Mouse (Mus musculus) hindbrain, embryonic 15.5 days (tissue): Measurements from ENCODE around the gene Atp10b. TPM values are rescaled to one million over a fixed set of nuclear protein-coding genes. Genes with fewer than 3 reads are reported as not detected.
"Not testable (repeated sequence)": the region's sequence is repeated elsewhere in the genome, so short reads cannot be mapped to it uniquely, and the experiment has no call there.

Experiments
- ATAC-seq: fragments of 200-750 bp; cut with Nextera tagmentation; 2 replicates; pipeline ENCODE4 v1.8.0; 2017; ENCODE audit warnings: low read depth, moderate number of reproducible peaks, moderate TSS enrichment; ENCODE audit not compliant: low FRiP score
- H3K27ac ChIP-seq: fragments of 300-500 bp; sonication (generic); replicated peaks from 2 replicates; pipeline ENCODE4 v1.5.1; 2015; ENCODE audit warnings: mild to moderate bottlenecking, inconsistent platforms
- H3K27me3 ChIP-seq: fragments of 300-500 bp; sonication (generic); 2 replicates; pipeline ENCODE4 v1.6.1; 2015; ENCODE audit warnings: control low read depth, inconsistent platforms
- H3K36me3 ChIP-seq: fragments of 300-500 bp; sonication (generic); 2 replicates; pipeline ENCODE4 v1.6.1; 2015; ENCODE audit warnings: control low read depth, inconsistent platforms
- H3K4me1 ChIP-seq: fragments of 300-500 bp; sonication (generic); replicated peaks from 2 replicates; pipeline ENCODE4 v1.6.1; 2015; ENCODE audit warnings: control low read depth, inconsistent platforms
- H3K4me2 ChIP-seq: fragments of 300-500 bp; sonication (generic); 2 replicates; pipeline ENCODE4 v1.6.1; 2015; ENCODE audit warnings: moderate library complexity, mild to moderate bottlenecking, inconsistent platforms
- H3K4me3 ChIP-seq: fragments of 300-500 bp; sonication (generic); 2 replicates; pipeline ENCODE4 v1.5.1; 2015; ENCODE audit warnings: mild to moderate bottlenecking, inconsistent platforms
- H3K9ac ChIP-seq: fragments of 300-500 bp; sonication (generic); 2 replicates; pipeline ENCODE4 v1.6.1; 2015; ENCODE audit warnings: inconsistent platforms
- H3K9me3 ChIP-seq: fragments of 300-500 bp; sonication (generic); 2 replicates; pipeline ENCODE4 v1.6.1; 2016; ENCODE audit warnings: control low read depth, inconsistent platforms
- WGBS: fragments of 180-500 bp; shearing (Covaris S2); methylation state at CpG from one replicate; pipeline ENCODE4 v1.1.7; 2015; 5-methylcytosine and 5-hydroxymethylcytosine counted together
- polyA plus RNA-seq: library from polyadenylated mRNA; unstranded; fragments of >200 nt; fragmentation: Nextera tagmentation; extraction: Ambion mirVana; gene quantifications from 2 replicates; pipeline ENCODE4 v1.2.1, GENCODE M21; 2015

The Atp10b gene
- polyA plus RNA-seq: 0.22 and 0.34 TPM in 2 replicates

GRCm38 (mm10) chr11:43149577-43149976, at the start of gene Atp10b:
TSS of gene Atp10b (plus strand) at chr11:43149877.
- no peaks in the 10 kb centered on the region for H3K36me3 ChIP-seq
- no peak within 1 kb of the TSS for H3K9ac ChIP-seq
- ATAC-seq: no peak
- H3K4me1 ChIP-seq: no peaks in the 10 kb centered on the region
- H3K4me3 ChIP-seq: no peak within 1 kb of the TSS
- H3K4me2 ChIP-seq: no peak within 1 kb of the TSS
- H3K9me3 ChIP-seq: no peaks in the 10 kb centered on the region
- no peak within 1 kb of the TSS for H3K27ac ChIP-seq
- WGBS: 68% methylated on average over 1 of the region's 1 CpGs
- no peaks in the 10 kb centered on the region for H3K27me3 ChIP-seq

- 78% methylated on average over 1 of the region's 1 CpGs for WGBS
- no peak overlapping the region for H3K9ac ChIP-seq
- H3K27ac ChIP-seq: no peak overlapping the region
- no peak overlapping the region for H3K4me2 ChIP-seq
- H3K4me1 ChIP-seq: no peaks in the 10 kb centered on the region
- ATAC-seq: no peak
- H3K27me3 ChIP-seq: no peaks in the 10 kb centered on the region
- no peaks in the 10 kb centered on the region for H3K36me3 ChIP-seq
- H3K4me3 ChIP-seq: no peak overlapping the region
- H3K9me3 ChIP-seq: no peaks in the 10 kb centered on the region
Observed at GRCm38 (mm10) chr11:43101357-43101756, 48.3 kb upstream of the Atp10b start.

GRCm38 (mm10) chr11:43125908-43126477, 23.7 kb upstream of the Atp10b start:
- no peak for ATAC-seq
- H3K4me1 ChIP-seq: no peaks in the 10 kb centered on the region
- H3K4me3 ChIP-seq: no peak overlapping the region
- H3K27me3 ChIP-seq: no peaks in the 10 kb centered on the region
- H3K36me3 ChIP-seq: no peaks in the 10 kb centered on the region
- no peak overlapping the region for H3K9ac ChIP-seq
- 0 out of 2 replicates have a peak, but pooled peaks cover 4% of the 10 kb centered on the region for H3K9me3 ChIP-seq
- WGBS: 90% methylated on average over 4 of the region's 4 CpGs
- H3K27ac ChIP-seq: no peak overlapping the region
- no peak overlapping the region for H3K4me2 ChIP-seq

GRCm38 (mm10) chr11:43126573-43126972, 23.1 kb upstream of the Atp10b start:
- 83% methylated on average over 12 of the region's 12 CpGs for WGBS

GRCm38 (mm10) chr11:43141296-43141695, 8.4 kb upstream of the Atp10b start:
- no peaks in the 10 kb centered on the region for H3K36me3 ChIP-seq
- no peaks in the 10 kb centered on the region for H3K9me3 ChIP-seq
- H3K4me1 ChIP-seq: no peaks in the 10 kb centered on the region
- no peak overlapping the region for H3K4me3 ChIP-seq
- no peak overlapping the region for H3K4me2 ChIP-seq
- no peak for ATAC-seq
- no peak overlapping the region for H3K9ac ChIP-seq
- H3K27me3 ChIP-seq: no peaks in the 10 kb centered on the region
- 97% methylated on average over 1 of the region's 1 CpGs for WGBS
- no peak overlapping the region for H3K27ac ChIP-seq

More at GRCm38 (mm10) chr11:43126573-43126972, 23.1 kb upstream of the Atp10b start:
- H3K27ac ChIP-seq, H3K9ac ChIP-seq, H3K4me1 ChIP-seq, H3K4me3 ChIP-seq, H3K27me3 ChIP-seq, H3K9me3 ChIP-seq, H3K36me3 ChIP-seq, ATAC-seq, H3K4me2 ChIP-seq: not testable (repeated sequence)

- Histone ChIP-seq H3K4me1 (no peaks in the 10 kb centered on the region), H3K36me3 (no peaks in the 10 kb centered on the region), H3K4me2 (no peak overlapping the region), H3K9ac (no peak overlapping the region), H3K9me3 (no peaks in the 10 kb centered on the region), H3K27me3 (no peaks in the 10 kb centered on the region), H3K27ac (no peak overlapping the region), H3K4me3 (no peak overlapping the region)
- WGBS: 82% methylated on average over 1 of the region's 1 CpGs
- no peak for ATAC-seq
Observed at GRCm38 (mm10) chr11:43142811-43143210, 6.9 kb upstream of the Atp10b start.

GRCm38 (mm10) chr11:43144178-43144577, 5.5 kb upstream of the Atp10b start:
- Histone ChIP-seq H3K4me3 (no peak overlapping the region), H3K4me1 (no peaks in the 10 kb centered on the region), H3K9ac (no peak overlapping the region), H3K36me3 (no peaks in the 10 kb centered on the region), H3K9me3 (no peaks in the 10 kb centered on the region), H3K27ac (no peak overlapping the region), H3K4me2 (no peak overlapping the region), H3K27me3 (no peaks in the 10 kb centered on the region)
- 91% methylated on average over 1 of the region's 1 CpGs for WGBS
- no peak for ATAC-seq

GRCm38 (mm10) chr11:43144882-43145281, 4.8 kb upstream of the Atp10b start:
- H3K36me3 ChIP-seq, H3K4me1 ChIP-seq, H3K4me2 ChIP-seq, ATAC-seq, H3K27me3 ChIP-seq, H3K9me3 ChIP-seq, H3K4me3 ChIP-seq, H3K27ac ChIP-seq, H3K9ac ChIP-seq: not testable (repeated sequence)
- WGBS: 83% methylated on average over 2 of the region's 2 CpGs

- Histone ChIP-seq H3K9ac (no peak overlapping the region), H3K4me3 (no peak overlapping the region), H3K27me3 (no peaks in the 10 kb centered on the region), H3K4me2 (no peak overlapping the region), H3K27ac (no peak overlapping the region), H3K4me1 (no peaks in the 10 kb centered on the region), H3K36me3 (no peaks in the 10 kb centered on the region), H3K9me3 (no peaks in the 10 kb centered on the region)
- WGBS: 62% methylated on average over 2 of the region's 2 CpGs
- ATAC-seq: no peak
Observed at GRCm38 (mm10) chr11:43147380-43147779, 2.3 kb upstream of the Atp10b start.

GRCm38 (mm10) chr11:43148341-43148740, 1.3 kb upstream of the Atp10b start:
- WGBS: 87% methylated on average over 1 of the region's 1 CpGs
- no peak for ATAC-seq
- H3K9ac ChIP-seq: no peak overlapping the region
- no peaks in the 10 kb centered on the region for H3K36me3 ChIP-seq
- H3K27me3 ChIP-seq: no peaks in the 10 kb centered on the region
- no peaks in the 10 kb centered on the region for H3K4me1 ChIP-seq
- no peaks in the 10 kb centered on the region for H3K9me3 ChIP-seq
- no peak overlapping the region for H3K27ac ChIP-seq
- no peak overlapping the region for H3K4me2 ChIP-seq
- H3K4me3 ChIP-seq: no peak overlapping the region

- no peaks in the 10 kb centered on the region for H3K9me3 ChIP-seq
- no peaks in the 10 kb centered on the region for H3K36me3 ChIP-seq
- no peak overlapping the region for H3K4me2 ChIP-seq
- no peak for ATAC-seq
- no peak overlapping the region for H3K4me3 ChIP-seq
- no peaks in the 10 kb centered on the region for H3K4me1 ChIP-seq
- H3K27me3 ChIP-seq: no peaks in the 10 kb centered on the region
- H3K9ac ChIP-seq: no peak overlapping the region
- no peak overlapping the region for H3K27ac ChIP-seq
- WGBS: 95% methylated on average over 1 of the region's 1 CpGs
Observed at GRCm38 (mm10) chr11:43155004-43155403, 5.3 kb downstream of the Atp10b start.

- Histone ChIP-seq H3K4me1 (no peaks in the 10 kb centered on the region), H3K27ac (no peak overlapping the region), H3K4me3 (no peak overlapping the region), H3K36me3 (no peaks in the 10 kb centered on the region), H3K27me3 (no peaks in the 10 kb centered on the region), H3K9me3 (no peaks in the 10 kb centered on the region), H3K4me2 (no peak overlapping the region), H3K9ac (no peak overlapping the region)
- WGBS: 77% methylated on average over 2 of the region's 2 CpGs
- ATAC-seq: no peak
Observed at GRCm38 (mm10) chr11:43155417-43155816, 5.7 kb downstream of the Atp10b start.

- Histone ChIP-seq H3K27ac (no peak overlapping the region), H3K4me3 (no peak overlapping the region), H3K4me1 (no peaks in the 10 kb centered on the region), H3K27me3 (no peaks in the 10 kb centered on the region), H3K9me3 (no peaks in the 10 kb centered on the region), H3K9ac (no peak overlapping the region), H3K36me3 (no peaks in the 10 kb centered on the region), H3K4me2 (no peak overlapping the region)
- 56% methylated on average over 1 of the region's 1 CpGs for WGBS
- ATAC-seq: no peak
Observed at GRCm38 (mm10) chr11:43158814-43159213, 9.1 kb downstream of the Atp10b start.
